Mouse (Mus musculus) left cerebral cortex, postnatal 25 days (tissue): Measurements from ENCODE around the gene Snw1. TPM values are rescaled to one million over a fixed set of nuclear protein-coding genes. Genes with fewer than 3 reads are reported as not detected.

Source experiments
- microRNA-seq, 2 experiments: library from miRNA; unstranded; fragments of <30 nt; microRNA quantifications; one replicate each; pipeline ENCODE4 v1.2.0; 2022
- total RNA-seq, 2 experiments: library from RNA; stranded (reverse); gene quantifications; 2 replicates each; pipeline ENCODE4 v1.2.3; 2021

Gene Snw1
- total RNA-seq, 2 experiments from 2014 or later: 63.7 to 73.1 TPM

Small RNA genes within 50 kb of the gene (microRNA-seq; reads per million reads assigned to microRNA genes)
- gene Mir3068: 60.8 to 86.2 reads per million in 2 experiments

Other genes with a start within 250 kb of the Snw1 start
- gene Noxred1, start 233.5 kb downstream of the Snw1 start, total RNA-seq: 1 to 10 TPM; 1.7 to 2.0 TPM
- 10 to 100 TPM; 52.7 to 54.4 TPM for gene Vipas39, start 206.0 kb downstream of the Snw1 start, total RNA-seq
- gene Ahsa1, start 205.8 kb downstream of the Snw1 start, total RNA-seq: 100 to 1,000 TPM; 173 to 176 TPM
- under 1 TPM; 0.18 to 0.43 TPM for gene Ism2, start 172.6 kb downstream of the Snw1 start, total RNA-seq
- 10 to 100 TPM; 35.3 to 37.9 TPM for gene Sptlc2, start 83.9 kb downstream of the Snw1 start, total RNA-seq
- gene Slirp, start 28.4 kb downstream of the Snw1 start, total RNA-seq: 10 to 100 TPM; 89.2 to 93.5 TPM
- gene Alkbh1, start 28.3 kb downstream of the Snw1 start, total RNA-seq: 10 to 100 TPM; 16.5 to 16.8 TPM
- not detected for gene Gm5788, start 22.4 kb upstream of the Snw1 start, total RNA-seq
- not detected for gene Gm8300, start 42.0 kb upstream of the Snw1 start, total RNA-seq
- gene Oog1, start 130.4 kb upstream of the Snw1 start, total RNA-seq: not detected
- gene Gm4027, start 146.6 kb upstream of the Snw1 start, total RNA-seq: not detected
- not detected for gene Gm16381, start 172.3 kb upstream of the Snw1 start, total RNA-seq